Mouse (Mus musculus): ENCODE results near the gene Ptger1. TPM values are rescaled to one million over a fixed set of nuclear protein-coding genes. Genes with fewer than 3 reads are reported as not detected.

Ptger1 gene
- polyA plus RNA-seq, 1 experiment: 0.02 TPM

DNA sequence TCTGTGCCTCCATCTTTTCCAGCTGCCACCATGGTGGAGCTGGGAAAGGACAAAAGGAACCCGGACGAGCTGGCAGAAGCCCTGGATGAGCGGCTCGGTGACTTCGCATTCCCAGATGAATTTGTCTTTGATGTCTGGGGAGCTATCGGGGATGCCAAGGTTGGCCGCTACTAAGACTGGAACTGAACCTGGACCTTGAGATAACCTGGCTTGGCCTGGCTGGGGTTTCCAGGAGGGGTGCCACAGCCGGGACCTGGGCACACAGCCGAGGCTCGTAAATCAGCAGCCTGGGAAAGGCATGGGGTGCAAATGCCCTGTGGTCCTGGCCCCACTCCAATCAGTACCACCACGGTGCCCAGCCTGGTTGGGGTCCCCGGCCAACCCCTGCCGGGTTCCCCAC lies 2.4 kb upstream of the Ptger1 start:
- peaks cover 2% of the 10 kb centered on the region; the same call in 1 of the 2 replicates for H3K9me3 ChIP-seq (ENCODE audit: control insufficient read depth, low read length)
- H3K27me3 ChIP-seq (ENCODE audit: control insufficient read depth): peaks cover 25% of the 10 kb centered on the region
- no peak for TF ChIP-seq TAL1 (IDR thresholded peaks at IDR 0.05; ENCODE audit: low read length)
- TF ChIP-seq GATA1 (IDR thresholded peaks at IDR 0.05; ENCODE audit: low read length): no peak
- no peak overlapping the region for H3K4me3 ChIP-seq (replicated peaks)
- H3K4me1 ChIP-seq (ENCODE audit: control insufficient read depth): peaks cover 50% of the 10 kb centered on the region
- peaks cover 18% of the 10 kb centered on the region for H3K36me3 ChIP-seq (ENCODE audit: control insufficient read depth)

DNA sequence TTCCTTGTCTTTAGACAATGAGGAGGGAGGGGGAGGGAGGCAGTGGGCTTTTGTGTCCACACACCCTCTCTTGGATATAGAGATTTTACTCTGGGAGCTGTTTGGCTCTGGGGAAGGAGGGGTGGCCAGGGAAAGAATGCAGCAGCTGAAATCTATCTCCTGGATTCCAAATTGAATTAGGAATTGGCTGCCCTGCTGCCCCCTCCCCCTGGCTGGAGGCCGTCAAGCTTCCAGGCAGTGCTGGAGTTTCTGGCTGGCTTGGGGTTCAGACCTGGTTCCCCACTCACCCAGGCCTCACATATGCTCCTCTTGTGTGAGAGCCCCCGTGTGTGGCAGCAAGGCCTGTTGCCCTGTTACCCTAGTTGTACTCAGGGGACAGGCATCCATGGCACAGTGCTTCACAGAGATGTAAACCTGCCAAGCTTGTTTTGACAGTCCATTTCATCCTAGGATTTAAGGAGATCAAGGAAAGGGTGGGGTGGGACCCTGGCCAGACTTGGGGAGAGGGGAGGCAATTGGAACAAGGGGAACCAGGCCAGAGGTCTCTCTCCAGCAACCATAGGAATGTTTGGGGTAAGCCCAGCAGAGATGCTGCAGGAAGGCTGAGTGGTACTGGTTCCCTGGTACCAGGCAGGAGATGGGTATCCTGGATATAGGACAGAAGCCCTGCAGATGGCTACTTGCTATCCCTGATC lies 1.4 kb upstream of the Ptger1 start:
- peaks cover 23% of the 10 kb centered on the region for H3K36me3 ChIP-seq (ENCODE audit: control insufficient read depth)
- H3K27me3 ChIP-seq (ENCODE audit: control insufficient read depth): peaks cover 25% of the 10 kb centered on the region
- H3K9me3 ChIP-seq (ENCODE audit: control insufficient read depth, low read length): peaks cover 2% of the 10 kb centered on the region; the same call in 1 of the 2 replicates
- peaks cover 48% of the 10 kb centered on the region for H3K4me1 ChIP-seq (ENCODE audit: control insufficient read depth)
- no peak overlapping the region for H3K4me3 ChIP-seq (replicated peaks)
- TF ChIP-seq TAL1 (IDR thresholded peaks at IDR 0.05; ENCODE audit: low read length) (no peak), GATA1 (IDR thresholded peaks at IDR 0.05; ENCODE audit: low read length) (no peak)

DNA sequence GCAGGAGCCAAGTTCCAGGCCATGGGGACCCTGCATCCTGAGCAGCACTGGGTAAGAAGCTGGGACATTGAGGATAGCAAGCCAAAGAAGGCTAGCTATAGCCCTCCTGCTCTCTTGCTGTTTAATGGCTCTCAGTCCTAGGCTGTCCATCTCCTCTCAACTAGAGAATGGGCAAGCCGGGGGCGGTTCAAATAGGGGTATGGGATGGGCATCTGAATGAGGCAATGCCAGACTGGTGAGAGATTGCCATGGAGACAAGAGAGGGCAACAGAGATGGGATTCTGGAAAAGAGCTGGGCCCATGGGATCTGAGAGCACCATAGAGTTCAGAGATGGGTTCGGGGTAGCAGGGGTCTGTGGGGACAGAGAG lies 372 bp downstream of the Ptger1 start:
- TF ChIP-seq TAL1 (IDR thresholded peaks at IDR 0.05; ENCODE audit: low read length): no peak
- H3K4me1 ChIP-seq (ENCODE audit: control insufficient read depth): peaks cover 35% of the 10 kb centered on the region
- no peak overlapping the region for H3K4me3 ChIP-seq (replicated peaks)
- H3K27me3 ChIP-seq (ENCODE audit: control insufficient read depth): peaks cover 25% of the 10 kb centered on the region
- peaks cover 36% of the 10 kb centered on the region for H3K36me3 ChIP-seq (ENCODE audit: control insufficient read depth)
- H3K9me3 ChIP-seq (ENCODE audit: control insufficient read depth, low read length): peaks cover 2% of the 10 kb centered on the region; the same call in 1 of the 2 replicates

DNA sequence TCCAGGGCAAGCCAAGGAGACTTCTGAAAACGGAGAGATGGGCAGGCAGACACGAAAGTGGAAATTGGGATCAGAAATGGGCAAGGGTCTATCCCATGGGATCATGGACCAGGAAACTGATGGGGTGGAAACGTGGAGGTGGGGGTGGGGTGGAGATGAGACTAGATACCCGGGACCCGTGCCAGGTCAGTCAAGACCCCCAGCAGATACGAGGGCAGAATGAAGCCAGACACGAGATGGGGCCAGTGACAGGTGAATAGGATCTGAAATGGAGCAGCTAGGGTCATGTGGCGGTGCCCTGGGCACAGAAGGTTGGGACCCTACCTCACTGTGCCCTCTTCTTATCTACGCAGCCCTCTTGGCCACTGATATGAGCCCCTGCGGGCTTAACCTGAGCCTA lies 1.0 kb downstream of the Ptger1 start:
- no peak for TF ChIP-seq GATA1 (IDR thresholded peaks at IDR 0.05; ENCODE audit: low read length)
- TF ChIP-seq TAL1 (IDR thresholded peaks at IDR 0.05; ENCODE audit: low read length): no peak
- no peak overlapping the region for H3K4me3 ChIP-seq (replicated peaks)
- peaks cover 2% of the 10 kb centered on the region; the same call in 1 of the 2 replicates for H3K9me3 ChIP-seq (ENCODE audit: control insufficient read depth, low read length)
- H3K4me1 ChIP-seq (ENCODE audit: control insufficient read depth): peaks cover 28% of the 10 kb centered on the region
- H3K27me3 ChIP-seq (ENCODE audit: control insufficient read depth): peaks cover 25% of the 10 kb centered on the region
- H3K36me3 ChIP-seq (ENCODE audit: control insufficient read depth): peaks cover 39% of the 10 kb centered on the region

DNA sequence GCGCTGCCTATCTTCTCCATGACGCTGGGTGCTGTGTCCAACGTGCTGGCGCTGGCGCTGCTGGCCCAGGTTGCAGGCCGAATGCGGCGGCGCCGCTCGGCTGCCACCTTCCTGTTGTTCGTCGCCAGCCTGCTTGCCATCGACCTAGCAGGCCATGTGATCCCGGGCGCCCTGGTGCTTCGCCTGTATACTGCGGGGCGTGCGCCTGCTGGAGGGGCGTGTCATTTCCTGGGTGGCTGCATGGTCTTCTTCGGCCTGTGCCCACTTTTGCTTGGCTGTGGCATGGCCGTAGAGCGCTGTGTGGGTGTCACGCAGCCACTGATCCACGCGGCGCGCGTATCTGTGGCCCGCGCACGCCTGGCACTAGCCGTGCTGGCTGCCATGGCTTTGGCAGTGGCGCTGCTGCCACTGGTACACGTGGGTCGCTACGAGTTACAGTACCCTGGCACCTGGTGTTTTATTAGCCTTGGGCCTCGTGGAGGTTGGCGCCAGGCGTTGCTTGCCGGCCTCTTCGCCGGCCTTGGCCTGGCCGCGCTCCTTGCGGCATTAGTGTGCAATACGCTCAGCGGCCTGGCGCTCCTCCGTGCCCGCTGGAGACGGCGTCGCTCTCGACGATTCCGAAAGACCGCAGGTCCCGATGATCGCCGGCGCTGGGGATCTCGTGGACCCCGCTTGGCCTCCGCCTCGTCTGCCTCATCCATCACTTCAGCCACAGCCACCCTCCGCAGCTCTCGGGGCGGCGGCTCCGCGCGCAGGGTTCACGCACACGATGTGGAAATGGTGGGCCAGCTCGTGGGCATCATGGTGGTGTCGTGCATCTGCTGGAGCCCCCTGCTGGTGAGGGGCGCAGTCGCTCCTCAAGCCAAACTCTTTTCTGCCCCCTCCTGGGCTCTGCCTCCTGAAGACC lies 1.8 kb downstream of the Ptger1 start:
- Histone ChIP-seq H3K4me3 (replicated peaks) (peak overlapping the region; percentile 33), H3K4me1 (ENCODE audit: control insufficient read depth) (peaks cover 23% of the 10 kb centered on the region), H3K9me3 (ENCODE audit: control insufficient read depth, low read length) (peaks cover 2% of the 10 kb centered on the region; the same call in 1 of the 2 replicates), H3K27me3 (ENCODE audit: control insufficient read depth) (peaks cover 25% of the 10 kb centered on the region), H3K36me3 (ENCODE audit: control insufficient read depth) (peaks cover 42% of the 10 kb centered on the region)
- TF ChIP-seq GATA1 (IDR thresholded peaks at IDR 0.05; ENCODE audit: low read length) (no peak), TAL1 (IDR thresholded peaks at IDR 0.05; ENCODE audit: low read length) (no peak)

DNA sequence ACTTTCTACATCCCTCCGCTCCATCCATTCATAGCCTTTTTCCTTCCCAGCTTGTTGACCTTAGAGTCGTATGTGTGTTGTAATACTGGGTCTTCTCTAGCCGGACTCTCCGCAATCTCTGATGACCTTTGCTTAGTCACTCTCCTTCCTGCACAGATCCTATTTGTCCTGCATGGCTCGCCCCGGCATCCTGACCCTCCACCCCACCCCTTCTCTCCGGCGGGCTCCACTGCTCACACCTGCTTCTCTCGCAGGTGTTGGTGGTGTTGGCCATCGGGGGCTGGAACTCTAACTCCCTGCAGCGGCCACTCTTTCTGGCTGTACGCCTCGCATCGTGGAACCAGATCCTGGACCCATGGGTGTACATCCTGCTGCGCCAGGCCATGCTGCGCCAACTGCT lies 2.5 kb downstream of the Ptger1 start:
- Histone ChIP-seq H3K9me3 (ENCODE audit: control insufficient read depth, low read length) (peaks cover 2% of the 10 kb centered on the region; the same call in 1 of the 2 replicates), H3K4me1 (ENCODE audit: control insufficient read depth) (peaks cover 21% of the 10 kb centered on the region), H3K27me3 (ENCODE audit: control insufficient read depth) (peaks cover 25% of the 10 kb centered on the region), H3K36me3 (ENCODE audit: control insufficient read depth) (peaks cover 44% of the 10 kb centered on the region), H3K4me3 (replicated peaks) (no peak overlapping the region)
- no peak for TF ChIP-seq GATA1 (IDR thresholded peaks at IDR 0.05; ENCODE audit: low read length)
- TF ChIP-seq TAL1 (IDR thresholded peaks at IDR 0.05; ENCODE audit: low read length): no peak

DNA sequence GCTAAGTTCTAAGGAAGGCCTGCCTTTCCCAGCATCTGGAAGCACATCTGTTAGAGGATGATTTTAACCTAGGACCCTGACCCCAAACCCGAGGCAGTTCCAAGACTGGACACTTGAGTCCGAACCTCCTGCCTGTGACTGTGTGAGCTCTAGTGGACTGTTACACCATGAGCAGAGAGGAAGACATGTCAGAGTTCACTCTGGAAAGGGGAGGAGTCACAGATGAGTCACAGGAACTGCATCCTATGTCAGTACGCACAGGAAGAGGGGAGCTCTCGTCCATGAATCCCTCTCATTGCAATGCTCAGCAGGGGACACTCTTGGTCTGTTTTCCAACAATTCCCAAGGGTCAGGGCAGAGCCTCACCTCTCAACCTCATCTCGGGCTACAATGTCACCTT lies 6.5 kb downstream of the Ptger1 start:
- peaks cover 2% of the 10 kb centered on the region; the same call in 1 of the 2 replicates for H3K9me3 ChIP-seq (ENCODE audit: control insufficient read depth, low read length)
- peaks cover 52% of the 10 kb centered on the region for H3K36me3 ChIP-seq (ENCODE audit: control insufficient read depth)
- peaks cover 9% of the 10 kb centered on the region for H3K4me1 ChIP-seq (ENCODE audit: control insufficient read depth)
- TF ChIP-seq TAL1 (IDR thresholded peaks at IDR 0.05; ENCODE audit: low read length) (no peak), GATA1 (IDR thresholded peaks at IDR 0.05; ENCODE audit: low read length) (no peak)
- no peak overlapping the region for H3K4me3 ChIP-seq (replicated peaks)
- H3K27me3 ChIP-seq (ENCODE audit: control insufficient read depth): peaks cover 7% of the 10 kb centered on the region

DNA sequence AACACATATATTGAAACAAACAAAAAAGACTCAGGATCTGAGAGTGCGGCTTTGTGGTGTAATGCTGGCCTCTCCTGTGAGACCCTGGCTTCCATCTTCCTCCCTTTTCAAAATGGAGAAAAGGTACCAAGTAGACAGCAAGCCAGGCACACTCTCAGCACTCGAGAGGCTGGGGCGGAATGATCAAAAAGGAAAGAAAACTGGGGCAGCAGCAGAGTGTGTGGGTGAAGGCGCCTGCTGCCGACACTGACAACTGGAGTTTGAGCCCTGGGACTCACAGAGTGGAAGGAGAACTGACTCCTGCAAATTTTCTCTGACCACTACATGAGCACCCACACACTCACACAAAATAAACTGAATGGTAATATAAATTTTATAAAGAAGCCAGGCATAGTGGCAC lies 8.0 kb downstream of the Ptger1 start:
- Histone ChIP-seq H3K4me3 (replicated peaks) (no peak overlapping the region), H3K9me3 (ENCODE audit: control insufficient read depth, low read length) (no peaks in the 10 kb centered on the region), H3K36me3 (ENCODE audit: control insufficient read depth) (peaks cover 62% of the 10 kb centered on the region), H3K27me3 (ENCODE audit: control insufficient read depth) (no peaks in the 10 kb centered on the region), H3K4me1 (ENCODE audit: control insufficient read depth) (no peaks in the 10 kb centered on the region)
- TF ChIP-seq GATA1 (IDR thresholded peaks at IDR 0.05; ENCODE audit: low read length) (no peak), TAL1 (IDR thresholded peaks at IDR 0.05; ENCODE audit: low read length) (no peak)

GRCm38 (mm10) chr8:83679866-83680265 lies 13.4 kb downstream of the Ptger1 start:
- H3K4me1 ChIP-seq (ENCODE audit: control insufficient read depth): peaks cover 2% of the 10 kb centered on the region; the same call in 1 of the 2 replicates
- no peaks in the 10 kb centered on the region for H3K27me3 ChIP-seq (ENCODE audit: control insufficient read depth)
- H3K9me3 ChIP-seq (ENCODE audit: control insufficient read depth, low read length): no peaks in the 10 kb centered on the region
- peaks cover 62% of the 10 kb centered on the region for H3K36me3 ChIP-seq (ENCODE audit: control insufficient read depth)
- H3K4me3 ChIP-seq (replicated peaks): no peak overlapping the region
- TF ChIP-seq GATA1 (IDR thresholded peaks at IDR 0.05; ENCODE audit: low read length) (no peak), TAL1 (IDR thresholded peaks at IDR 0.05; ENCODE audit: low read length) (no peak)
